Mouse (Mus musculus) hindbrain, embryonic 11.5 days (tissue): Measurements from ENCODE around the gene Zc3h7b. TPM values are rescaled to one million over a fixed set of nuclear protein-coding genes. Genes with fewer than 3 reads are reported as not detected.

ENCODE experiments used
- ATAC-seq: fragments of 200-750 bp; cut with Nextera tagmentation; 2 replicates; pipeline ENCODE4 v1.8.0; 2017; ENCODE audit warnings: mild to moderate bottlenecking, moderate TSS enrichment, moderate library complexity; ENCODE audit not compliant: low FRiP score
- DNase-seq: peaks from one replicate; pipeline ENCODE4 v3.0.0-alpha.2; 2015; ENCODE audit warnings: low spot score
- H3K27ac ChIP-seq: fragments of 300-500 bp; sonication (generic); 2 replicates; pipeline ENCODE4 v1.5.1; 2014; ENCODE audit warnings: mild to moderate bottlenecking, low read depth, low read length
- H3K27me3 ChIP-seq: fragments of 300-500 bp; sonication (generic); 2 replicates; pipeline ENCODE4 v1.6.1; 2014; ENCODE audit warnings: mild to moderate bottlenecking, low read length, moderate library complexity, mixed read lengths; ENCODE audit not compliant: control insufficient read depth, insufficient read depth
- H3K36me3 ChIP-seq: fragments of 300-500 bp; sonication (generic); 2 replicates; pipeline ENCODE4 v1.6.1; 2014; ENCODE audit warnings: mild to moderate bottlenecking, low read length, moderate library complexity, mixed read lengths; ENCODE audit not compliant: control insufficient read depth, insufficient read depth
- H3K4me1 ChIP-seq: fragments of 300-500 bp; sonication (generic); replicated peaks from 2 replicates; pipeline ENCODE4 v1.6.1; 2014; ENCODE audit warnings: low read length, mixed read lengths; ENCODE audit not compliant: control insufficient read depth, insufficient read depth
- H3K4me2 ChIP-seq: fragments of 300-500 bp; sonication (generic); replicated peaks from 2 replicates; pipeline ENCODE4 v1.6.1; 2014; ENCODE audit warnings: mild to moderate bottlenecking, low read depth, low read length
- H3K4me3 ChIP-seq: fragments of 300-500 bp; sonication (generic); 2 replicates; pipeline ENCODE4 v1.5.1; 2014; ENCODE audit warnings: low read depth, low read length
- H3K9ac ChIP-seq: fragments of 300-500 bp; sonication (generic); 2 replicates; pipeline ENCODE4 v1.6.1; 2014; ENCODE audit warnings: low read depth, low read length
- H3K9me3 ChIP-seq: fragments of 300-500 bp; sonication (generic); 2 replicates; pipeline ENCODE4 v1.6.1; 2016; ENCODE audit warnings: low read length; ENCODE audit not compliant: control insufficient read depth
- WGBS: fragments of 180-500 bp; shearing (Covaris S2); extraction: QIAGEN DNeasy Blood & Tissue Kit; methylation state at CpG from one replicate; pipeline ENCODE4 v1.1.7; 2014; 5-methylcytosine and 5-hydroxymethylcytosine counted together
- polyA plus RNA-seq: library from polyadenylated mRNA; unstranded; fragments of >200 nt; fragmentation: Nextera tagmentation; extraction: Ambion mirVana; gene quantifications from 2 replicates; pipeline ENCODE4 v1.2.1, GENCODE M21; 2014

The Zc3h7b gene
- polyA plus RNA-seq, 1 experiment from 2014 or later = 52.6 TPM

GRCm38 (mm10) chr15:81803425-81803951 is 58.6 kb downstream of the Zc3h7b start:
- 68% methylated on average over 4 of the region's 4 CpGs for WGBS
- peaks cover 5% of the 10 kb centered on the region; the same call in 1 of the 2 replicates for H3K4me1 ChIP-seq
- H3K27me3 ChIP-seq = no peaks in the 10 kb centered on the region
- H3K27ac ChIP-seq = no peak overlapping the region
- no peaks in the 10 kb centered on the region for H3K36me3 ChIP-seq
- no peak for DNase-seq
- H3K9me3 ChIP-seq = no peaks in the 10 kb centered on the region
- no peak overlapping the region for H3K4me2 ChIP-seq
- ATAC-seq = no peak
- H3K4me3 ChIP-seq = no peak overlapping the region
- H3K9ac ChIP-seq = no peak overlapping the region

GRCm38 (mm10) chr15:81804172-81804571 is 59.3 kb downstream of the Zc3h7b start:
- no peak for DNase-seq
- 81% methylated on average over 1 of the region's 1 CpGs for WGBS

DNA sequence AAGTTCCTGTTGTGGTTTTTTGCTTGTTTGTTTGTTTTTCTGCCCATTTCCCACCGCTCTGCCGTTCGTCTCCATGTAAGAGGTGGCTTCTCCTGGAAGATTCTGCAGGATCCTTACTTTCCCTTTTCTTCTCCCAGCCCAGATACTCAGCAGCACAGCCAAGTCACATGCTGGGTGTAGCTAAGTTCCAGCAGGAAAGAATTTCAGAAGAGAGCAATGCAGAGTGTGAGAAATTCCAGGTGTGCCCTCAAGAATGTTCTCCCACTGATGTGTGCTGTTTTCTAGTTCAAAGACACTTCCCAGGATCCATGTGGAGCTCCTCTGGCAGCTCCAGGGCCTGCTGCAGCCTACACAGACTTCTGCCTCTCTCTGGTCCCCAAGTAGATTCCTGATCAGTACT is 60.0 kb downstream of the Zc3h7b start:
- H3K4me2 ChIP-seq = no peak overlapping the region
- H3K27ac ChIP-seq = no peak overlapping the region
- no peak overlapping the region for H3K4me3 ChIP-seq
- no peak for DNase-seq
- WGBS = 82% methylated on average over 3 of the region's 3 CpGs
- no peaks in the 10 kb centered on the region for H3K36me3 ChIP-seq
- ATAC-seq = no peak
- H3K27me3 ChIP-seq = no peaks in the 10 kb centered on the region
- no peaks in the 10 kb centered on the region for H3K9me3 ChIP-seq
- peaks cover 5% of the 10 kb centered on the region; the same call in 1 of the 2 replicates for H3K4me1 ChIP-seq
- H3K9ac ChIP-seq = no peak overlapping the region

More at GRCm38 (mm10) chr15:81804172-81804571, 59.3 kb downstream of the Zc3h7b start:
- no peak overlapping the region for H3K4me3 ChIP-seq
- H3K27ac ChIP-seq = no peak overlapping the region
- no peaks in the 10 kb centered on the region for H3K36me3 ChIP-seq
- no peak overlapping the region for H3K9ac ChIP-seq
- no peak overlapping the region for H3K4me2 ChIP-seq
- peaks cover 5% of the 10 kb centered on the region; the same call in 1 of the 2 replicates for H3K4me1 ChIP-seq
- no peaks in the 10 kb centered on the region for H3K9me3 ChIP-seq
- H3K27me3 ChIP-seq = no peaks in the 10 kb centered on the region
- ATAC-seq = no peak

DNA sequence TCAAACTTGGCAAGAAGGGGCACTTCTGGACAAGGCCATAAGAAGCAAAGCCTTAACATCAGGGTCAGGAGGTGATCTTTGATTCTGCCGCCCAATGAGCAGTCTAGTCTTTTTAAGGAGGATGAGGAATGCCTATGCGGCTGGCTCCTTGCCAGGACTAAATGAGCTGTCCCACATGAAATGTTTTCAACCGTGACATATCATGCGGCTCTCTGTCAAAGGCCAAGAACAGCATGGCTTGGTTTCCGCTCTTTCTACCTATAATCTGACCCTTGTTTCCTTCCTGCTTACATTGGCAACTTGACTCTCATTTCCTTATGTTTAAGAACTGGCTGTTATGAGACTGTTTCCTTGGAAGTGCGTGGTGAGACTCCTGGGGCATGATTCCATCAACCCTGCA is 60.8 kb downstream of the Zc3h7b start:
- no peak overlapping the region for H3K9ac ChIP-seq
- H3K9me3 ChIP-seq = no peaks in the 10 kb centered on the region
- DNase-seq (no peak), ATAC-seq (no peak)
- H3K36me3 ChIP-seq = no peaks in the 10 kb centered on the region
- 52% methylated on average over 6 of the region's 6 CpGs for WGBS
- H3K4me3 ChIP-seq = no peak overlapping the region
- peaks cover 8% of the 10 kb centered on the region for H3K4me1 ChIP-seq
- no peak overlapping the region for H3K4me2 ChIP-seq
- no peaks in the 10 kb centered on the region for H3K27me3 ChIP-seq
- no peak overlapping the region for H3K27ac ChIP-seq

- WGBS = 82% methylated on average over 4 of the region's 4 CpGs
Observed at GRCm38 (mm10) chr15:81806621-81807404, 62.0 kb downstream of the Zc3h7b start.

GRCm38 (mm10) chr15:81808799-81809198 is 63.9 kb downstream of the Zc3h7b start:
- no peak overlapping the region for H3K9ac ChIP-seq
- no peak overlapping the region for H3K27ac ChIP-seq
- H3K36me3 ChIP-seq = no peaks in the 10 kb centered on the region
- WGBS = 51% methylated on average over 2 of the region's 2 CpGs
- H3K27me3 ChIP-seq = no peaks in the 10 kb centered on the region
- H3K9me3 ChIP-seq = no peaks in the 10 kb centered on the region
- no peak overlapping the region for H3K4me2 ChIP-seq
- H3K4me1 ChIP-seq = peaks cover 9% of the 10 kb centered on the region
- DNase-seq = no peak
- no peak for ATAC-seq
- H3K4me3 ChIP-seq = no peak overlapping the region

More at GRCm38 (mm10) chr15:81806621-81807404, 62.0 kb downstream of the Zc3h7b start:
- DNase-seq (no peak), ATAC-seq (no peak)
- H3K27ac ChIP-seq = no peak overlapping the region
- H3K9ac ChIP-seq = no peak overlapping the region
- H3K27me3 ChIP-seq = no peaks in the 10 kb centered on the region
- H3K4me3 ChIP-seq = no peak overlapping the region
- H3K4me2 ChIP-seq = no peak overlapping the region
- no peaks in the 10 kb centered on the region for H3K9me3 ChIP-seq
- H3K36me3 ChIP-seq = no peaks in the 10 kb centered on the region
- peaks cover 8% of the 10 kb centered on the region for H3K4me1 ChIP-seq

DNA sequence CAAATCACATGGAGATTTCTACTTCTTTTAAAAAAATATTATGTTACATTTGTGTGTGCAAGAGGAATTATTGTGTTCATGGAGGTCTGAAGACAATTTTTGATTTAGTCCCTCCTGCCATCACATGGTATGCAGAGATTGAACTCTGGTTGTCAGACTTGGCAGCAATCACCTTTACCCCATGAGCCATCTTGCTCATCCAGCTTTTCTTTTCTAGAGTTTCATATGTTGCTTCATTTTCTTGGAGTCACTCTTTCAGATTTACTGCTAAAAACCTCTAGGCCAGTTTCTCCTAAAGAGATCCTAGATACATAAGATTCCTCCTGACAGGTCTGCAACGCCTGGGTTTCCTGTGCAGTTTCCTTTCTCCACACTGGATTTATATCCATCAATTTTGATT is 64.7 kb downstream of the Zc3h7b start:
- H3K27me3 ChIP-seq = no peaks in the 10 kb centered on the region
- H3K9me3 ChIP-seq = no peaks in the 10 kb centered on the region
- ATAC-seq (no peak), DNase-seq (no peak)
- H3K4me3 ChIP-seq = no peak overlapping the region
- no peaks in the 10 kb centered on the region for H3K36me3 ChIP-seq
- H3K27ac ChIP-seq = no peak overlapping the region
- WGBS = 55% methylated on average over 1 of the region's 1 CpGs
- H3K9ac ChIP-seq = no peak overlapping the region
- peaks cover 9% of the 10 kb centered on the region for H3K4me1 ChIP-seq
- no peak overlapping the region for H3K4me2 ChIP-seq

- no peaks in the 10 kb centered on the region for H3K36me3 ChIP-seq
- ATAC-seq = no peak
- peak overlapping the region; percentile 25; the same call in 1 of the 2 replicates for H3K27ac ChIP-seq
- peak; percentile 58 for DNase-seq
- H3K27me3 ChIP-seq = no peaks in the 10 kb centered on the region
- no peaks in the 10 kb centered on the region for H3K9me3 ChIP-seq
- 2% methylated on average over 10 of the region's 10 CpGs for WGBS
- peak overlapping the region; percentile 32 for H3K9ac ChIP-seq
- peaks cover 9% of the 10 kb centered on the region for H3K4me1 ChIP-seq
- peak overlapping the region; percentile 45 for H3K4me3 ChIP-seq
- H3K4me2 ChIP-seq = peak overlapping the region; percentile 65
Observed at GRCm38 (mm10) chr15:81810150-81810549, 65.3 kb downstream of the Zc3h7b start.
